Mouse (Mus musculus): Measurements from ENCODE around the gene Fdps. TPM values are rescaled to one million over a fixed set of nuclear protein-coding genes. Genes with fewer than 3 reads are reported as not detected.

The Fdps gene
- polyA plus RNA-seq (2014; fragmentation: Nextera tagmentation; extraction: Ambion mirVana): 364 and 475 TPM in 2 replicates

DNA sequence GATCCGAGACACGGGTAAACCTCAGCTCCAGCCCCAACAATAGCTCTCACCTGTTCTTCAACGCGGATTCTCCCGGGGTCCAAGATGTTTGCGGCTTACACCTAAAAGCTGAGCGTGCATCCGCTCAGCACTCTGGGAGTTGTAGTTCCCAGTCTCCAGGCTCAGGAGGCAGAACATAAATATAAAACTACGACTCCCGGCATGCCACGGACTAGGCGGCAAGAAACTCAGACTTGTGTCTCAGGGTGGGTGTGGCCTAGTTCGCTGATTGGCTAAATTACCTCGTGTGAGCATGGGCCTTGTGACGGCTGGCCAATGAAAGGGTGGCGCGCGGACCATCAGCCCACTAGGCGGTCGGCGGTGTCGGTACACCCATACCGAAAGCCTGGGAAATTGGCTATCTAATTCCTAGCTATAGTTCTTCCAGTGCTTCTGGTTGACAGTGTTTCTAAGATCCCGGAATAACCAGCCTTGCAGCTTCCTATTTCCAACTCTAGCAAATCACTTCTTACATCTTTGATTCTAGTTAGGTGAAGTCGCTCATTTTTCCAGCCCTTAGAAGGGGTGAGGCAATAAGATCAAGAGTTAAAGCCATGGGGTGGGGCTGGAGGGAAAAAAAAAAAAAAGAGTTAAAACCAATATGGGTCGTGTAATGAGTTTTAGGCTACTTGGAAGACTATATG lies at the start of gene Fdps:
Fdps (minus strand) TSS at position 148 of the 683 bp plus-strand sequence.
- H3K9me3 ChIP-seq (ENCODE audit: control insufficient read depth, low read length): no peaks in the 10 kb centered on the region
- H3K4me3 ChIP-seq (replicated peaks; ENCODE audit: low read depth, low read length): peak within 1 kb of the TSS; percentile 66
- under 1% methylated on average over 26 of the region's 26 CpGs for WGBS
- ATAC-seq (ENCODE audit: low FRiP score, low TSS enrichment) (peak; percentile 99), DNase-seq (peak; percentile 99)
- peak within 1 kb of the TSS; percentile 73 for H3K27ac ChIP-seq (replicated peaks; ENCODE audit: low read depth, low read length)
- H3K4me1 ChIP-seq (ENCODE audit: control insufficient read depth, insufficient read depth, low read length): peaks cover 24% of the 10 kb centered on the region
- no peaks in the 10 kb centered on the region for H3K27me3 ChIP-seq (ENCODE audit: control insufficient read depth, insufficient read depth, low read length)
- peak within 1 kb of the TSS; percentile 62 for H3K9ac ChIP-seq (replicated peaks; ENCODE audit: low read length)
- peaks cover 28% of the 10 kb centered on the region for H3K36me3 ChIP-seq (ENCODE audit: control insufficient read depth, insufficient read depth, low read length)
- H3K4me2 ChIP-seq (ENCODE audit: low read length): peak within 1 kb of the TSS; percentile 90

GRCm38 (mm10) chr3:89148567-89148966 lies 46.8 kb upstream of the Fdps start:
- no peaks in the 10 kb centered on the region for H3K4me1 ChIP-seq (ENCODE audit: control insufficient read depth, insufficient read depth, low read length)
- peaks cover 35% of the 10 kb centered on the region for H3K36me3 ChIP-seq (ENCODE audit: control insufficient read depth, insufficient read depth, low read length)
- ATAC-seq (ENCODE audit: low FRiP score, low TSS enrichment) (no peak), DNase-seq (no peak)
- H3K4me3 ChIP-seq (replicated peaks; ENCODE audit: low read depth, low read length): no peak overlapping the region
- no peaks in the 10 kb centered on the region for H3K27me3 ChIP-seq (ENCODE audit: control insufficient read depth, insufficient read depth, low read length)
- no peak overlapping the region for H3K27ac ChIP-seq (replicated peaks; ENCODE audit: low read depth, low read length)
- no peaks in the 10 kb centered on the region for H3K9me3 ChIP-seq (ENCODE audit: control insufficient read depth, low read length)
- 71% methylated on average over 14 of the region's 14 CpGs for WGBS
- H3K9ac ChIP-seq (replicated peaks; ENCODE audit: low read length): no peak overlapping the region
- no peak overlapping the region for H3K4me2 ChIP-seq (ENCODE audit: low read length)

GRCm38 (mm10) chr3:89147979-89148311 lies 46.2 kb upstream of the Fdps start:
- Histone ChIP-seq H3K9ac (replicated peaks; ENCODE audit: low read length) (no peak overlapping the region), H3K27ac (replicated peaks; ENCODE audit: low read depth, low read length) (no peak overlapping the region), H3K4me2 (ENCODE audit: low read length) (no peak overlapping the region), H3K9me3 (ENCODE audit: control insufficient read depth, low read length) (no peaks in the 10 kb centered on the region), H3K4me3 (replicated peaks; ENCODE audit: low read depth, low read length) (no peak overlapping the region), H3K36me3 (ENCODE audit: control insufficient read depth, insufficient read depth, low read length) (peaks cover 35% of the 10 kb centered on the region), H3K27me3 (ENCODE audit: control insufficient read depth, insufficient read depth, low read length) (no peaks in the 10 kb centered on the region), H3K4me1 (ENCODE audit: control insufficient read depth, insufficient read depth, low read length) (no peaks in the 10 kb centered on the region)
- 12% methylated on average over 15 of the region's 15 CpGs for WGBS
- ATAC-seq (ENCODE audit: low FRiP score, low TSS enrichment): no peak
- no peak for DNase-seq

DNA sequence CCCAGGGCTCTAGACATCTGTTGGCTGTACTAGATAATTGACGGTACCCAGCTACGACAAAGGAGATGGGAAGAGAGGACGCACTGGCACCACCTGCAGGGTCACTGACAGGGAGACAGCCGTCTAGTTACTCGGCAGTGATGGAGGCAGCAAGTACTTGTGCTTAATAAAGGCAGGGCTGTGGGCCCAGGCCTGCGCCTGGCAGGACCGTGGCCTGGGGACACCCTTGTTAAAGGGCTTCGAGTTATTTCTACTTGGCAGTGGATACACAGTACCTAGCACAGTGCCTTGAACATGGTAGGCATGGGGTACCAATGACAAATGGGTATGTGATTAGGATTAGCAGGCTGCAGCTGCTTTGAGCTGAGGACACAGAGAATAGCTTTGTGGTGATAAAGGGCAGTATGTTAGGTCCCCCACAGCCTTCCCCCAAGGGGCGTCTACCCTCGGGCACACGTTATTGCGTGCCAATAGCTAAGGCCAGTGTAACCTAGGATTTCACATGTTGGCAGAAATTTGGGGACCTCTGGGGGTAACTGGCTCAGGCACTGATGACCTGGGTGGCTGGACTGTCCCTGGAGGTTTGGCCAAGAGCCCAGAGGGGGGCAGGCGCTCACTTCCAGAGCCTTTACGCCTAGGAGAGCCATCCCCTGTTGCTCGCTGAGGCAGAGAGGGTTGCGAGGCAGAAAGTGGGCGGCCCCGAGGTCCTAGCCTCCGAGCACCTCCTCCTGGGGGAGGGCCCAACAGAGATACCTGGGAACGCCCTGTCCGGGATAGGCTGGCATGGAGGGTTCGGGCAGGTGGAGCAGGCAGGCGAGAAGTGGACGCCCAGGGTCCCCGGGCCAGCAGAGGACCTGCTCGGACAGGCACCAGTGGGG lies 45.6 kb upstream of the Fdps start:
- no peak overlapping the region for H3K4me2 ChIP-seq (ENCODE audit: low read length)
- no peak for ATAC-seq (ENCODE audit: low FRiP score, low TSS enrichment)
- 25% methylated on average over 26 of the region's 26 CpGs for WGBS

DNA sequence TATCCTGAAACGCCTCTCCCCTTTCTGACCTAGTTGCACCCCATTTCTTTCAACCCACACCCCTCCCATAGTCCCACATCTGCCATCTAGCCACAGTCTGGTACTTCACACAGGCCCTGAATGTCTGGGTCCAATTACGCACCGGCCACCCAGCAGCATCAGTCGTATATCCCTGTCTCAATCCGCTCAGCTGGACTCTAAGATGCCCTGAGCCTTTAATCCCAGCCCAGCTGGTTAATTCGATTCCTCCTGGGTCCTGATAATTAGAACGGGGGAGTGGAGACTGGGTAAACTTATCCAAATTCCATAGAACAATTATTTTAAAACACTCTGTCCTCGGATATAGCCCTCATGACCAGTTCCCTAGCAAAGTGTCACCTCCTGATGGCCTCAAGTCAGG lies 43.8 kb upstream of the Fdps start:
- no peak for DNase-seq
- ATAC-seq (ENCODE audit: low FRiP score, low TSS enrichment): no peak
- H3K27ac ChIP-seq (replicated peaks; ENCODE audit: low read depth, low read length): no peak overlapping the region
- H3K9me3 ChIP-seq (ENCODE audit: control insufficient read depth, low read length): no peaks in the 10 kb centered on the region
- peaks cover 21% of the 10 kb centered on the region; the same call in 1 of the 2 replicates for H3K36me3 ChIP-seq (ENCODE audit: control insufficient read depth, insufficient read depth, low read length)
- no peak overlapping the region for H3K4me2 ChIP-seq (ENCODE audit: low read length)
- no peak overlapping the region for H3K9ac ChIP-seq (replicated peaks; ENCODE audit: low read length)
- H3K4me1 ChIP-seq (ENCODE audit: control insufficient read depth, insufficient read depth, low read length): no peaks in the 10 kb centered on the region
- 27% methylated on average over 8 of the region's 8 CpGs for WGBS
- H3K27me3 ChIP-seq (ENCODE audit: control insufficient read depth, insufficient read depth, low read length): no peaks in the 10 kb centered on the region
- H3K4me3 ChIP-seq (replicated peaks; ENCODE audit: low read depth, low read length): no peak overlapping the region

More for the DNA sequence above, 45.6 kb upstream of the Fdps start:
- no peak overlapping the region for H3K4me3 ChIP-seq (replicated peaks; ENCODE audit: low read depth, low read length)
- no peak overlapping the region for H3K27ac ChIP-seq (replicated peaks; ENCODE audit: low read depth, low read length)
- peaks cover 30% of the 10 kb centered on the region for H3K36me3 ChIP-seq (ENCODE audit: control insufficient read depth, insufficient read depth, low read length)
- no peaks in the 10 kb centered on the region for H3K9me3 ChIP-seq (ENCODE audit: control insufficient read depth, low read length)
- peak; percentile 28 for DNase-seq
- H3K4me1 ChIP-seq (ENCODE audit: control insufficient read depth, insufficient read depth, low read length): no peaks in the 10 kb centered on the region
- H3K27me3 ChIP-seq (ENCODE audit: control insufficient read depth, insufficient read depth, low read length): no peaks in the 10 kb centered on the region
- no peak overlapping the region for H3K9ac ChIP-seq (replicated peaks; ENCODE audit: low read length)

- 90% methylated on average over 10 of the region's 10 CpGs for WGBS
- no peak overlapping the region for H3K4me2 ChIP-seq (ENCODE audit: low read length)
- no peak for ATAC-seq (ENCODE audit: low FRiP score, low TSS enrichment)
These were observed 43.1 kb upstream of the Fdps start for GRCm38 (mm10) chr3:89144821-89145220.

GRCm38 (mm10) chr3:89136365-89136764 lies 34.6 kb upstream of the Fdps start:
- DNase-seq (no peak), ATAC-seq (ENCODE audit: low FRiP score, low TSS enrichment) (no peak)
- H3K4me2 ChIP-seq (ENCODE audit: low read length): no peak overlapping the region
- no peak overlapping the region for H3K27ac ChIP-seq (replicated peaks; ENCODE audit: low read depth, low read length)
- H3K27me3 ChIP-seq (ENCODE audit: control insufficient read depth, insufficient read depth, low read length): no peaks in the 10 kb centered on the region
- H3K4me3 ChIP-seq (replicated peaks; ENCODE audit: low read depth, low read length): no peak overlapping the region
- 42% methylated on average over 9 of the region's 9 CpGs for WGBS
- no peaks in the 10 kb centered on the region for H3K4me1 ChIP-seq (ENCODE audit: control insufficient read depth, insufficient read depth, low read length)
- H3K36me3 ChIP-seq (ENCODE audit: control insufficient read depth, insufficient read depth, low read length): no peaks in the 10 kb centered on the region
- no peaks in the 10 kb centered on the region for H3K9me3 ChIP-seq (ENCODE audit: control insufficient read depth, low read length)
- no peak overlapping the region for H3K9ac ChIP-seq (replicated peaks; ENCODE audit: low read length)

More at GRCm38 (mm10) chr3:89144821-89145220, 43.1 kb upstream of the Fdps start:
- H3K27me3 ChIP-seq (ENCODE audit: control insufficient read depth, insufficient read depth, low read length): no peaks in the 10 kb centered on the region
- H3K36me3 ChIP-seq (ENCODE audit: control insufficient read depth, insufficient read depth, low read length): 0 out of 2 replicates have a peak, but pooled peaks cover 16% of the 10 kb centered on the region
- H3K4me3 ChIP-seq (replicated peaks; ENCODE audit: low read depth, low read length): no peak overlapping the region
- no peak overlapping the region for H3K27ac ChIP-seq (replicated peaks; ENCODE audit: low read depth, low read length)
- no peaks in the 10 kb centered on the region for H3K4me1 ChIP-seq (ENCODE audit: control insufficient read depth, insufficient read depth, low read length)
- no peak overlapping the region for H3K9ac ChIP-seq (replicated peaks; ENCODE audit: low read length)
- no peak for DNase-seq
- no peaks in the 10 kb centered on the region for H3K9me3 ChIP-seq (ENCODE audit: control insufficient read depth, low read length)

DNA sequence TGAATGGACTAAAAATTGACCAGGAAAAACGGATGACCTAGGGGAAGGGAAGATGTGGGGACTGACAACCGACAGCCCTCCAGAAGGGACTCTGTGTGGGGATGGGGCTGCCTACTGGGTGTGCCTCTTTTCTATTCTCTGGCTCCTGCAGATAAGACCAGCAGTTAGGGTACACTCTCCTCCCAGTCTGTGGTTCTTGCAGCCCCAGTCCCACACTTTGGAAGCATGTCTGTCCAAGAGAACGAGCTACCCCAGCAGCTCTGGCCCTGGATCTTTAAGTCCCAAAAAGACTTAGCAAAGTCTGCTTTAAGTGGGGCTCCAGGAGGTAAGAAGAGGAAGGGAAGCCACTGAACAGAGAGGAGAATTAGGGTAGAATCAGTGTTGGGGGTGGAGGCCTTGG lies 34.2 kb upstream of the Fdps start, which contains the start of gene Pklr:
Pklr (plus strand) TSS at position 185 of the 400 bp plus-strand sequence.
- DNase-seq (no peak), ATAC-seq (ENCODE audit: low FRiP score, low TSS enrichment) (no peak)
- H3K4me3 ChIP-seq (replicated peaks; ENCODE audit: low read depth, low read length): no peak within 1 kb of the TSS
- no peak within 1 kb of the TSS for H3K4me2 ChIP-seq (ENCODE audit: low read length)
- H3K27ac ChIP-seq (replicated peaks; ENCODE audit: low read depth, low read length): no peak within 1 kb of the TSS
- H3K27me3 ChIP-seq (ENCODE audit: control insufficient read depth, insufficient read depth, low read length): no peaks in the 10 kb centered on the region
- H3K9ac ChIP-seq (replicated peaks; ENCODE audit: low read length): no peak within 1 kb of the TSS
- no peaks in the 10 kb centered on the region for H3K36me3 ChIP-seq (ENCODE audit: control insufficient read depth, insufficient read depth, low read length)
- no peaks in the 10 kb centered on the region for H3K9me3 ChIP-seq (ENCODE audit: control insufficient read depth, low read length)
- WGBS: 59% methylated on average over 3 of the region's 3 CpGs
- no peaks in the 10 kb centered on the region for H3K4me1 ChIP-seq (ENCODE audit: control insufficient read depth, insufficient read depth, low read length)

Data from midbrain, embryonic 14.5 days (tissue).